Mouse (Mus musculus): Measurements from ENCODE around the gene Sinhcaf.
"Not testable (repeated sequence)": the region's sequence is repeated elsewhere in the genome, so short reads cannot be mapped to it uniquely, and the experiment has no call there.

The Sinhcaf gene

DNA sequence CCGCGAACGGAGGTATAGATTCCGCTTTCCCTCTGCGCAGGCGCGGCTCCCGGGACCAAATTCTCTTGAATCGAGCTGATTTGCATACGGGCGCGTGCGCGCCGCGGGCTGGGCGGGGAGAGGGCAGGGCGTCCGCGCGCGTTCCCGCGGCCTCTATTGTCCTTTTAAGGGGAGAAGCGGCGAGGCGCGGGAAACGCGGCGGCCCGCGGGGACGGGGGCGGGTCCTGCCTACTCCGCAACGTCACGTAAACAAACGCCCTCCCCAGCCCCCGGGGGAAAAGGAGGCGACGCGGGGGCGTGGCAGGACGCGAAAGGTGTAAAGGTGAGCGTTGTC lies at the start of gene Sinhcaf:
Gene Sinhcaf (minus strand): TSS at position 59 of the 334 bp plus-strand sequence.
- peak; percentile 99 for DNase-seq

GRCm38 (mm10) chr6:148994327-148994999 lies 48.2 kb upstream of the Sinhcaf start:
- DNase-seq = no peak

DNA sequence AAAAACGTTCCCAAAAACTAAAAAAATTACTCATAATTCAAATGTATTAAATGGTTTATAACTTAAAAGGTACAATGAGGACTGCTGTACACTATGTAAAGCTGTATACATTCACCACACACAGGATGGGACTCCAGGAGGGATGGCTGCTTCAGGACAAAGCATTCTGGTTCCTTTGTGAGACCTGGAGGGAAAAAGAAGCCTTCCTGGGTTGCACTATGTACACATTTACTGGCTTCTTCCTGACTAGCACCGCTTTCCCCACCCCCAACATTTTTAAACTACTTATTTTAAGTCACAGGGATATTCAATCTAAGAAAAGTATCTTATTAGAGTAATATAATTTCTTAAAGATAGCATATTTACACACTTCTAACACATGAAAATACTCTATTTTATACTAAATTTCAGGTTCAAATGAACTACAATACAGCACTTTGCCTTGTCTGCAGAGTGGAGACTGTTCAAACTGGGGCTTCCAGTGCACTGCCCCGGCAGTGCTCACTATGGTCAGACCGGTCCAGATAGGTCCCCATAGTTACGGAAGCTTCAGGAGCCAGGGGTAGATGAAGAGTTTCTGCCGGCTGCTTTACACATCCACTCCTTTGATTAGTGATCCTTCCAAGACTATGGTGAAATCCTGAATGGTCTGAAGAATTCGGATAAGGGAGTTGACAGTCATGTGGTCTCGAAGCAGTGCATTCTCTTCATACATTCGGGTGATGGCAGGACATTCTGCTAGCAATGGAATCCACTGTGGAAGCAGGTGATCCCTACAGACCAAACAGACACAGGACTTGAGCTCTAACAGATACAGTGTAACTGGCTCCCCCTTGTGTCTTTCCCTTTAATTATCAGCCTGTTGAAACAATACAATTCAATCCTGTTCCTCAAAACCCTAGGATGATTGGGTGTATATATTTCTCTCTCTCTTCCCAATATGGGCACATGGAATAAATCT lies 47.1 kb upstream of the Sinhcaf start:
- peak; percentile 13 to 40 for DNase-seq

GRCm38 (mm10) chr6:148992373-148993116 lies 46.3 kb upstream of the Sinhcaf start:
- DNase-seq = no peak

GRCm38 (mm10) chr6:148991660-148992372 lies 45.5 kb upstream of the Sinhcaf start:
- peak in 1 of 2 experiments; percentile 21 for DNase-seq

DNA sequence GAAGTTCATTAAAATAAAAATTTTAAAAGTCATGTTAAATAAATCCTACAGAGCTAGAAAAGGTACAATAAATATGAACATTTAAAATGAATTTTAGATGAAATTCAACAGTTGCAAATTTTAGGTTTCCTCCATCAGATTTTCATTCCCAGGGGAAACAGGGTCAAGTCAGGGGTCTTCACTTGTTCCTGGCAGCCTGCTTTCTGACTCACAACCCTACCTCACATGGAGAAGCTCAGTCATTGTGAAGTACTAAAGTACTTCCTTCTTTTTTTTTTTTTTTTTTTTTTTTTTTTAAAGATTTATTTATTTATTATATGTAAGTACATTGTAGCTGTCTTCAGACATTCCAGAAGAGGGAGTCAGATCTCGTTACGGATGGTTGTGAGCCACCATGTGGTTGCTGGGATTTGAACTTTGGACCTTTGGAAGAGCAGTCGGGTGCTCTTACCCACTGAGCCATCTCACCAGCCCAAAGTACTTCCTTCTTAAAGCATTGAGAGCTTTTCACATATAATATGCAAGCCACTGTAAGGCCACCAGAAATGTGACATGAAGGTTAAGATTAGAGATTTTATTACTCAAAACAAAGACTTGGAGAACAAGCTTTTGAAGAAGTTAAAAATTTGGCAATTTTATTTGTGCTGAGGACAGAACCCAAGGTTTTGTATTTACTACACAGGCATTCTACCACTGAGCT lies 43.7 kb upstream of the Sinhcaf start:
- not testable (repeated sequence) for DNase-seq

GRCm38 (mm10) chr6:148986003-148986402 lies 39.7 kb upstream of the Sinhcaf start:
- no peak for DNase-seq

DNA sequence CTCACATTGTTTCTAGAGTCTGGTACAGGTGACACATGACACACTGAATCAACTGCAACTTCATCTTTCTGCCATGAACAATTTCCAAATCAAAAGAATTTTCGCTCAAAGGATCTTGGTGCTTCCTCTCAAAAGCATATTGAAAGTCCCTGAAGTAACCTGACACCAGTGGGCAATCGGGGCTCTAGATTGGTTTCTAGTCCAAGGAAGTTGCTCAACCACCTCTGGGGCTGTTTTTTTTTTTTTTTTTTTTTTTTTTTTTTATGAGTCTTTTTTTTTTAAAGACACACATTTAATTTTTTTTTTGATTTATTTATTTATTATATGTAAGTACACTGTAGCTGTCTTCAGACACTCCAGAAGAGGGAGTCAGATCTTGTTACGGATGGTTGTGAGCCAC lies 34.2 kb upstream of the Sinhcaf start:
- DNase-seq = no peak

DNA sequence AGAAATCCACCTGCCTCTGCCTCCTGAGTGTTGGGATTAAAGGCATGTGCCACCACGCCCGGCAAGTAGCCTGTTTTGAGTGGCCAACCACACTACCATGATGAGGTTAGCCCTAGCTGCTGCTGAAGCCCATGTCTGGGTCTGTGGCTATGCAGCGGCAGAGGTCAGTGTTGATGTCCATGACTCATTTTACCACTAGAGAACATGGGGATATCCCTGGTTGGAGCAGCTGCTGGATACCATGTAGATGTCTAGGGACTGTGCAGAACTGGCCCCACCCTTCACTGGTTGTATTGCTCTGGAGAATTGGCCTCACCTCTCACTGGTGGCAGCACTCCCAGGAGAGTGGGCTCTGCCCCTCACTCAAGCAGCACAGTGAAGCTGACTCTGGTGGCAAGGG lies 28.8 kb upstream of the Sinhcaf start:
- DNase-seq = no peak

GRCm38 (mm10) chr6:148972891-148973290 lies 26.6 kb upstream of the Sinhcaf start:
- DNase-seq = peak; percentile 16 to 47

DNA sequence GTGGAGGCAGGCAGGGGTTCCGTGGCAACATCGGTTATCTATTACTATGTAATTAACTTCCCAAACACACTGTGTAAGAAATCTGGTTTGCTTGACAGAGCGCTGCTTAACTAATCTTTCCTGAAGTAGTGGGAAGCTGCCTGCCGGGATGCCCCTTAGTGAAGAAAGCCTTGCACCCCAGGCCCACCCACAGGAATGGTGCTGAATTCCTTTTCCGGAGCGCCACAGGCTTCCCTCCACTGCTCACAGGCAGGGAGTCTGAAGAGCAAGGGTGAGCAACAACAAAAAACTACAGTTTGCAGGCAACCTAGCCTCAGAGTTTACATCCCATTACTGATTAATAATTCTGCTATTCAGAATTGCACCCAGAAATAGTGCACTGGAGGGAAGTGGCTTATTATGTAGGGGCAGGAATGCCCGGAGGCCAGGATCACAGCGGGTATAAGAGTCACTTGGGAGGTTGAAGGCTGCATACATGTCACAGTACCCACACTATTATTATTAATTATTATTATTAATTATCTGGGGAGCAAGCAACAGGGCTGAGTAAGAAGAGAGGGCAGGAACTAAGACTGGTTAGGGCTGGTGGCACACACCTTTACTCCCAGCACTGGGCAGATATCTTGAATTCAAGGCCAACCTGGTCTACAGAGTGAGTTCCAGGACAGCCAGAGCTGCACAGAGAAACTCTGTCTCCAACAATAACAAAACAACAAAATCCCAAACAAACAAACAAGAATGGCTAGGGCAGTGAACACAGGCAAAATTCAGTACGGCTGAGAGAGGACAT lies 26.0 kb upstream of the Sinhcaf start:
- no peak for DNase-seq

GRCm38 (mm10) chr6:148971385-148971940 lies 25.2 kb upstream of the Sinhcaf start:
- DNase-seq = peak in 1 of 2 experiments; percentile 9

DNA sequence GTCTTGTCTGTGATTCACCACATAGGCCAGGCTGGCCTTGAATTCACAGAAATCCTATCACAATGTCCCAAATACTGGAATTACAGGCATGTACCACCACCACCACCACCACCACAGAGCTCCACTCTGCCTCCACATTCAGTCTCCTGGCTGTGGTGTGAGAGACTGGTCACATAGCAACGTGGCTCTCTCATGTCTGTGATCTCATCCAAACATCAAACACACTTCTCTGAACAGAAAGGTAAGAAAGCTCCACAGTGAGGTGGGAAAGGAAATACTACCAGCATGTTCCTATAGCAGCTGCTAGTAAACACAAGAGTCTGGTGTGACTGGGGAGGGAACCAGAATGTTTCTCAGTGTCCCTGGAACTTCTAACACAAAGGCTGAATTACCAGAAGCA lies 15.0 kb upstream of the Sinhcaf start:
- DNase-seq = no peak

GRCm38 (mm10) chr6:148959540-148960238 lies 13.4 kb upstream of the Sinhcaf start:
- DNase-seq = no peak

DNA sequence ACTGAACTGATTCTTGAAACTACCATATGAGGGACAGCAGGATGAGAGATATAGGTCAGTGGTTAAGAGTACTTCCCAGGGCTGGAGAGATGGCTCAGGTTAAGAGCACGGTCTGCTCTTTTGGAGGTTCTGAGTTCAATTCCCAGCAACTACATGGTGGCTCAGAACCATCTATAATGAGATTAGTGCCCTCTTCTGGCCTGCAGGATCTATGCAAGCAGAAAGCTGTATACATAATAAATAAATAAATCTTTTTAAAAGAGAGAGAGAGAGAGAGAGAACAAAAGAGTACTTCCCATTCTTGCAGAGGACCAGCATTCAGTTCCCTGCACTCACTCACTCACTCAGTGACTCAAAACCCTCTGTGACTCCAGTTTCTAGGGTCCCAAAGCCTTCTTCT lies 12.4 kb upstream of the Sinhcaf start:
- no peak for DNase-seq

GRCm38 (mm10) chr6:148957046-148957445 lies 10.8 kb upstream of the Sinhcaf start:
- no peak for DNase-seq

- no peak for DNase-seq
These were observed 9.6 kb upstream of the Sinhcaf start for GRCm38 (mm10) chr6:148955641-148956420.

- DNase-seq = peak in 1 of 2 experiments; percentile 12
These were observed 676 bp upstream of the Sinhcaf start for GRCm38 (mm10) chr6:148946881-148947405.
